Mouse (Mus musculus): ENCODE results near the gene Tjp1. TPM values are rescaled to one million over a fixed set of nuclear protein-coding genes. Genes with fewer than 3 reads are reported as not detected.

The Tjp1 gene
- polyA plus RNA-seq, 1 experiment from 2014 or later, result 13.4 TPM

DNA sequence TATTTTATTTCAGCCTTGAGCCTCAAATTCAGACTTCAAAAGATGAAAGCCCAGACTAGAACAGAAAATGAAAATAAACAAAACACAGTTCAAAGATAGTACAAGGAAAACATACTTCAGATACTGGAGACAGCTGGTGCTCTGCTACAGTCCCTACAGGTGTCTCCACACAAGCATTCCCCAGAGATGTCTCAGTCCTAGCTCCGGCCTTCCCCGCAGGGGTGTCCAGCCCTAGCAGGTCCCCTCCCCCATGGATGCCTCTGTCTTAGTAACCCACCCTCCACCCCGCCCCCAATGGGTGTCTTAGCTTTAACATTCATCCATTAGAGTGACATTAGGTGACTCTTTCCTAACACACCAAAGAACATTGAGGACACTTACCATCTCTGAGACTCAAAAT, 108.6 kb downstream of the Tjp1 start:
- H3K4me1 ChIP-seq (ENCODE audit: control insufficient read depth, insufficient read depth, low read length), result peaks cover 11% of the 10 kb centered on the region
- 56% methylated on average over 3 of the region's 3 CpGs for WGBS
- ATAC-seq (ENCODE audit: insufficient number of reproducible peaks, insufficient read depth, low FRiP score, low read depth), result no peak
- H3K9me3 ChIP-seq (ENCODE audit: control insufficient read depth, low read depth, low read length), result no peaks in the 10 kb centered on the region
- no peak overlapping the region for H3K4me3 ChIP-seq (ENCODE audit: low read depth, low read length)
- no peak overlapping the region for H3K9ac ChIP-seq (replicated peaks; ENCODE audit: low read depth, low read length)
- no peaks in the 10 kb centered on the region for H3K36me3 ChIP-seq (ENCODE audit: control insufficient read depth, insufficient read depth, low read length)
- no peak overlapping the region for H3K4me2 ChIP-seq (replicated peaks; ENCODE audit: low read depth, low read length)
- no peaks in the 10 kb centered on the region for H3K27me3 ChIP-seq (ENCODE audit: control insufficient read depth, insufficient read depth, low read length)
- no peak overlapping the region for H3K27ac ChIP-seq (ENCODE audit: low read length)

DNA sequence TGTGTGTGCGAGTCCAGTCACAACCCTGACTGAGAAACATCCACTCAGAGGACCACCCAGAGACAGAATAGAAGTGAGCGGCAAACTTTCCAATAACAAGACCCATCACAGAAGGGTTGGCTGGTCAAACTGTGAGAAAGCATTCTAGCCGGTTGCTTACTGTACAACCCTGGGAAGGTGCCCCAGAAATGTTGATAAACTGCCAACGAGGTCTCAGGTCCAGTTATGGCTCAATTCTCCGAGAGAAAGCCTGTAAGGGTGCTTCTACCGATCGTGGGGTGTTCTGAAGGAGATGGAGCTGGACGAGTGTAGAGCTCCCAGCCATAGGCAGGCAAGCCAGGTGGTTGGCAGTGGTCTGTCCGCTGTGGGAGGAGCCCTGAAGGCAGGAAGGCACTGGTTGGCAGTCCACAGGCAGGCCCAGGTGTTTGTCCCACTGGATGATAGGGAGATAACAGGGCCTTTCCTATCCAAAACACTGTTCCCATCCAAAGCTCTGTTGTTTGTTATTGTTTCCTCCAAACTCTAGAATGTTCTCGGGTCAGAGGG, 109.1 kb downstream of the Tjp1 start:
- H3K4me3 ChIP-seq (ENCODE audit: low read depth, low read length), result no peak overlapping the region
- no peak overlapping the region for H3K27ac ChIP-seq (ENCODE audit: low read length)
- 77% methylated on average over 10 of the region's 10 CpGs for WGBS
- H3K4me1 ChIP-seq (ENCODE audit: control insufficient read depth, insufficient read depth, low read length), result peaks cover 17% of the 10 kb centered on the region
- H3K4me2 ChIP-seq (replicated peaks; ENCODE audit: low read depth, low read length), result no peak overlapping the region
- no peaks in the 10 kb centered on the region for H3K9me3 ChIP-seq (ENCODE audit: control insufficient read depth, low read depth, low read length)
- H3K27me3 ChIP-seq (ENCODE audit: control insufficient read depth, insufficient read depth, low read length), result no peaks in the 10 kb centered on the region
- no peaks in the 10 kb centered on the region for H3K36me3 ChIP-seq (ENCODE audit: control insufficient read depth, insufficient read depth, low read length)
- no peak for ATAC-seq (ENCODE audit: insufficient number of reproducible peaks, insufficient read depth, low FRiP score, low read depth)
- H3K9ac ChIP-seq (replicated peaks; ENCODE audit: low read depth, low read length), result no peak overlapping the region

DNA sequence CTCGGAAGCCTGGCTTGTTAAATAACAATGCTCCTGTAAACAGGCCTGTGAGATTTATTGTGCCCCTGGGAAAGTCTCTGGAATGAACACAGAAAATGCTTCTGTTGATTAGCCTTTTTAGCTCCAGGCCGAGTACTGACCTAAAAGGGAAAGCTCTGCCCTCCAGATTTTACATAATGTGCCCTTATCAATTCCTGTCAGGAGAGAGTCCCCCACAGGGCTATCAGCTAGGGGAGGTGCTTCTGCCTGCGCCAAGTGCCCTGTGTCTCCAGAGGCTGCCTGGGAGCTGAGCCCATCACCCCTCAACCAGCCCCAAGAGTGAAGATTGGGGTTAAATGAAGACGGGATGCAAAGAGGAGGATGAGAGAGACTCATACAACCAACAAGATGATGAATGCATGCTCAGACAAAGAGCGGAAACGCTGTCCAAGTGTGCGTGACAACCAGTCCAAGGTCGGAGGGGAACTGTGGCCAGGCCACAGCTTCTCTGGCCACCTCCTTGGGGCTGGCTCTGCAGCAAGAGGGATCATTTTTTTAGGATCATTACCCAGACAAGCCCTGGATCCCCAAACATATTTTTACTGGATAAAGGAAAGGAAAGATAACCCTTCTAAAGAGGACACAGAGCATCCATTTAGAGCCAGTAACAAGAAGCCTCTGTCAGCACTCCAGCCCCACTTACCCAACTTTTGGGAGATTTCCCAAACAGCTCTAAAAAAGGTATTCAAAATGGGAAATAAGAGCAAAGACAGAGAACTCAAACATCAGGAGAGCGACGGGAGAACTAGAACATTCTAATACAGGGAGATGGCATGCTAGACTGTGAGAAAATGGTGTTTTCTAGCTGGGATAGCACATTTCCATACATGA, 110.1 kb downstream of the Tjp1 start:
- Histone ChIP-seq H3K4me3 (ENCODE audit: low read depth, low read length) (no peak overlapping the region), H3K36me3 (ENCODE audit: control insufficient read depth, insufficient read depth, low read length) (no peaks in the 10 kb centered on the region), H3K4me1 (ENCODE audit: control insufficient read depth, insufficient read depth, low read length) (peaks cover 17% of the 10 kb centered on the region), H3K4me2 (replicated peaks; ENCODE audit: low read depth, low read length) (no peak overlapping the region), H3K9ac (replicated peaks; ENCODE audit: low read depth, low read length) (no peak overlapping the region), H3K27ac (ENCODE audit: low read length) (no peak overlapping the region), H3K9me3 (ENCODE audit: control insufficient read depth, low read depth, low read length) (no peaks in the 10 kb centered on the region), H3K27me3 (ENCODE audit: control insufficient read depth, insufficient read depth, low read length) (no peaks in the 10 kb centered on the region)
- WGBS, result 41% methylated on average over 10 of the region's 10 CpGs
- no peak for ATAC-seq (ENCODE audit: insufficient number of reproducible peaks, insufficient read depth, low FRiP score, low read depth)

DNA sequence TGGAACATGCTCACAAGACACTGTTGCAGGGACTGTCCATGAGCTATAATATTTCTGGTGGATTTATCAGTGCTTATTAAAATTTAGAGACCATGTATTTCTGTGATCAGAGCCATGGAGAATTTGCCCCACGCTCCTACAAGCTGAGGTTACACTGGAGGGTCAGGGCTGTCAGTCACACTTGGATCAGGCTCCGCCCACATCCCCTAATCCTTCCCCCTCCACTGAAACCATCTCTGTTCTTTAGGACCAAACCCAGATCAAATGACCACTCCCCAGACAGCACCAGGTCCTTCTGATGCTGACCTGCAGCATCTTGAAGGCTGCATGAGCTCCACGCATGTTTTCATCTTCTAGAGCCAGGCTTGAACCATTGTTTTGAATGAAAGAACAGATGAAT, 111.1 kb downstream of the Tjp1 start:
- Histone ChIP-seq H3K4me2 (replicated peaks; ENCODE audit: low read depth, low read length) (no peak overlapping the region), H3K4me1 (ENCODE audit: control insufficient read depth, insufficient read depth, low read length) (peaks cover 17% of the 10 kb centered on the region), H3K27ac (ENCODE audit: low read length) (no peak overlapping the region), H3K4me3 (ENCODE audit: low read depth, low read length) (no peak overlapping the region), H3K9me3 (ENCODE audit: control insufficient read depth, low read depth, low read length) (no peaks in the 10 kb centered on the region), H3K9ac (replicated peaks; ENCODE audit: low read depth, low read length) (no peak overlapping the region), H3K36me3 (ENCODE audit: control insufficient read depth, insufficient read depth, low read length) (no peaks in the 10 kb centered on the region), H3K27me3 (ENCODE audit: control insufficient read depth, insufficient read depth, low read length) (no peaks in the 10 kb centered on the region)
- 72% methylated on average over 3 of the region's 3 CpGs for WGBS
- ATAC-seq (ENCODE audit: insufficient number of reproducible peaks, insufficient read depth, low FRiP score, low read depth), result no peak

DNA sequence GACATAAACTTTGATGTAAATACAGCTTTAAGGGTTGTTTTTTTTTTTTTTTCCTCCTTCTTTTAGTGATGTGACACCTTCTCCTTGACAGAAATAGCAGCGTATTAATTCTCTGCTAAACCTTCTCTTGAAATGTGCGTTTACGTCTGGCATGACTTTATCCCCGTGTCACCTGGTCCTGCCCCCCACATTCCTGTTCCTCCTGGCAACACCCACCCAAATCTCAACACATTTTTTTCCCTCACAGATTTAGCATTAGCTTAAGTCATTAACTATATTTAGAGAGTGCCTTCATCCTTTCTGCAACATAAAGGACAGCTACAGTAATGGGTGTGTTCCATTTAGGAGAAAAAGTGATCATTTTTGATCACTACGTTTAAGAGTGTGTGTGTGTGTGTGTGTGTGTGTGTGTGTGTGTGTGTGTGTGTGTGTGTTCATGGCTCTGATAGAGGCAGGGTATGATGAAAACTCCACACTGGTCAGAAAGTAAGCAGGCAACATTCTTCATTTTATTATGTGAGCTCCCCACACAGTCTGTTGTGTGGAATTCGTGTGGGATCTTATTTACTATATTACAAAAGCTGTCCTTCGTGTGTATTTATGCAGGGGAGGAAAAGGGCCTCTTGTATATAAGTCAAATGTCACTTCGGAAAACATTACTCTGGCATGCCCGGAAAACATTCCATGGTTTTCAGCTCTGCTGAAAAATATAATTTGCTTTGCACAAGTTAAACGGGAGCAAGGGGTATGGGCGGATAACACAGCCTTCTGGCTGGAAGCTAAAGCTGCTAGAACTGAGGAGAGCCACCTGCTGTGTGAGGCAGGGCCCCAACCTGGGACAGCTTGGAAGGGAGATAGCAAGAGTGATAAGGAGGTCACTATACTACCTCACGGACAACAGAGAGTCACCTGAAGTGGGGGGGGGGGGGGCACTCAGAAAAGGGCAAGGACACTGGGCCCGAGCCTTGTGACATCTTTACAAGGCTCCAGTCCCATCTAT, 113.3 kb downstream of the Tjp1 start:
- Histone ChIP-seq H3K27ac (ENCODE audit: low read length) (no peak overlapping the region), H3K9me3 (ENCODE audit: control insufficient read depth, low read depth, low read length) (no peaks in the 10 kb centered on the region), H3K4me3 (ENCODE audit: low read depth, low read length) (no peak overlapping the region), H3K4me2 (replicated peaks; ENCODE audit: low read depth, low read length) (no peak overlapping the region), H3K9ac (replicated peaks; ENCODE audit: low read depth, low read length) (no peak overlapping the region), H3K27me3 (ENCODE audit: control insufficient read depth, insufficient read depth, low read length) (no peaks in the 10 kb centered on the region), H3K36me3 (ENCODE audit: control insufficient read depth, insufficient read depth, low read length) (no peaks in the 10 kb centered on the region), H3K4me1 (ENCODE audit: control insufficient read depth, insufficient read depth, low read length) (peaks cover 17% of the 10 kb centered on the region)
- 26% methylated on average over 13 of the region's 13 CpGs for WGBS
- peak; percentile 42; the same call in 1 of the 2 replicates for ATAC-seq (ENCODE audit: insufficient number of reproducible peaks, insufficient read depth, low FRiP score, low read depth)

DNA sequence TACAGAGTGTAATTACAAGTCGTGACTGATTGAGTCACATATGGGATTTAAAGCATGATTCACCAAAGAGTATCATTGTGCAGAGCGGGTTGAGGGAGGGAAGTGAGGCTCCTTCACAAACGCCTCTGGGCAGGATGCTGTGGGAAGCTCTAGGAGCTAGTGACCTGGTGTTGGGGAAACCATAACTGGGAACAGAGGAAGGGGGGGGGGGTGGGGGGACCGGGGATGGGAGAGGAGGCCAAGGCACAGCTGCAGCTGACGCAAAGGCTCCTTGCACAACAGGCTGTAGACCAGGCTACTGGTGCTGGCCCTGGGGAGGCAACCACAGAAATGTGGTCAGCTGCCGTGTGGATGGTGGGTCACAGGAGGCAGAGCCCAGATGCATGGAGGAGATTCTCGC, 116.9 kb downstream of the Tjp1 start:
- H3K27me3 ChIP-seq (ENCODE audit: control insufficient read depth, insufficient read depth, low read length), result no peaks in the 10 kb centered on the region
- no peaks in the 10 kb centered on the region for H3K36me3 ChIP-seq (ENCODE audit: control insufficient read depth, insufficient read depth, low read length)
- peaks cover 13% of the 10 kb centered on the region for H3K4me1 ChIP-seq (ENCODE audit: control insufficient read depth, insufficient read depth, low read length)
- WGBS, result 58% methylated on average over 7 of the region's 7 CpGs
- H3K4me2 ChIP-seq (replicated peaks; ENCODE audit: low read depth, low read length), result no peak overlapping the region
- no peak overlapping the region for H3K9ac ChIP-seq (replicated peaks; ENCODE audit: low read depth, low read length)
- no peak for ATAC-seq (ENCODE audit: insufficient number of reproducible peaks, insufficient read depth, low FRiP score, low read depth)
- H3K4me3 ChIP-seq (ENCODE audit: low read depth, low read length), result no peak overlapping the region
- no peak overlapping the region for H3K27ac ChIP-seq (ENCODE audit: low read length)
- no peaks in the 10 kb centered on the region for H3K9me3 ChIP-seq (ENCODE audit: control insufficient read depth, low read depth, low read length)

DNA sequence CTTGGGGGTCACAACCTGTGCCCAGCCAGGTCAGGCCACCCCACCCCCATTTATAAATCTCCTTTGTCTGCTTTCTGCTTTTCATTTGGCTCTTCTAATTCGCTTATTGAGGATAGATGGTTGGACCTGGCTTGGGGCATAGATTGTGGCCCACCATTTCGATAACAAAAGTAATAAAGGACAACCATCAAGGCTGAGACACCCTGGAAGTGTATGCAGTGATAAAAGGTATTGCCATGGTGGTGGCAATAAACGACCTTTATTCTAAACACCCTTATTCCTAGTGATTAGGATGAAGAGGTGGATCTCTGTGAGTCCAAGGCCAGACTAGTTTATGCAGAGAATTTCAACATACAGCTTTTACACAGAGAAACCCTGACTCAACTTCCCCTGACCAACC, 121.2 kb downstream of the Tjp1 start:
- Histone ChIP-seq H3K27ac (ENCODE audit: low read length) (no peak overlapping the region), H3K9ac (replicated peaks; ENCODE audit: low read depth, low read length) (no peak overlapping the region), H3K27me3 (ENCODE audit: control insufficient read depth, insufficient read depth, low read length) (no peaks in the 10 kb centered on the region), H3K4me3 (ENCODE audit: low read depth, low read length) (no peak overlapping the region), H3K36me3 (ENCODE audit: control insufficient read depth, insufficient read depth, low read length) (no peaks in the 10 kb centered on the region), H3K4me1 (ENCODE audit: control insufficient read depth, insufficient read depth, low read length) (no peaks in the 10 kb centered on the region), H3K9me3 (ENCODE audit: control insufficient read depth, low read depth, low read length) (no peaks in the 10 kb centered on the region), H3K4me2 (replicated peaks; ENCODE audit: low read depth, low read length) (no peak overlapping the region)
- no peak for ATAC-seq (ENCODE audit: insufficient number of reproducible peaks, insufficient read depth, low FRiP score, low read depth)
- WGBS, result 75% methylated on average over 3 of the region's 3 CpGs

DNA sequence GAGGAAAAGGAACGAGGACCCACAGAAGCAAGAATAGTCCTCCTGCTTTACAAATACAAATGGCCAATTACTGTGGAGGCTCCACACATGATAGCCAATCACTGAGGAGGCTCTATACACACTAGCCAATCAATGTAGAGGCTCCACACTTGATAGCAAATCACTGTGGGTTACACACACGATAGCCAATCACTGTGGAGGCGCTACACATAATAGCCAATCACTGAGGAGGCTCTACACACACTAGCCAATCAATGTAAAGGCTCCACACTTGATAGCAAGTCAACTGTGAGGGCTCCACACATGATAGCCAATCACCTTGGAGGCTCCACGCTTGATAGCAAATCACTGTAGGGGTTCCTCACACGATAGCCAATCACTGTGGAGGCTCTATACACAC, 125.1 kb downstream of the Tjp1 start:
- Histone ChIP-seq H3K9ac (replicated peaks; ENCODE audit: low read depth, low read length) (no peak overlapping the region), H3K4me2 (replicated peaks; ENCODE audit: low read depth, low read length) (no peak overlapping the region), H3K4me3 (ENCODE audit: low read depth, low read length) (no peak overlapping the region), H3K9me3 (ENCODE audit: control insufficient read depth, low read depth, low read length) (no peaks in the 10 kb centered on the region), H3K36me3 (ENCODE audit: control insufficient read depth, insufficient read depth, low read length) (no peaks in the 10 kb centered on the region), H3K27ac (ENCODE audit: low read length) (no peak overlapping the region), H3K4me1 (ENCODE audit: control insufficient read depth, insufficient read depth, low read length) (no peaks in the 10 kb centered on the region), H3K27me3 (ENCODE audit: control insufficient read depth, insufficient read depth, low read length) (no peaks in the 10 kb centered on the region)
- WGBS, result 88% methylated on average over 5 of the region's 5 CpGs
- ATAC-seq (ENCODE audit: insufficient number of reproducible peaks, insufficient read depth, low FRiP score, low read depth), result no peak
